Mouse (Mus musculus) skeletal muscle tissue, adult 2 months (tissue): ENCODE measurements around the gene Endod1.
A peak's percentile ranks its signal among the peaks of the same experiment; 100 is the strongest.
"Not testable (repeated sequence)": the region's sequence is repeated elsewhere in the genome, so short reads cannot be mapped to it uniquely, and the experiment has no call there.

Experiments
- DNase-seq: peaks from one replicate; pipeline ENCODE4 v3.0.0-alpha.2; 2012; ENCODE audit warnings: low read depth, low spot score

The Endod1 gene

GRCm38 (mm10) chr9:14380386-14381285 lies 671 bp downstream of the Endod1 start:
- DNase-seq: peak; percentile 70

GRCm38 (mm10) chr9:14379769-14380385 lies 1.4 kb downstream of the Endod1 start:
- no peak for DNase-seq

- no peak for DNase-seq
Observed at GRCm38 (mm10) chr9:14378151-14378550, 3.2 kb downstream of the Endod1 start.

GRCm38 (mm10) chr9:14376149-14376548 lies 5.2 kb downstream of the Endod1 start:
- no peak for DNase-seq

GRCm38 (mm10) chr9:14372440-14372839 lies 8.9 kb downstream of the Endod1 start:
- no peak for DNase-seq

GRCm38 (mm10) chr9:14369271-14369670 lies 12.0 kb downstream of the Endod1 start:
- no peak for DNase-seq

- no peak for DNase-seq
Observed at GRCm38 (mm10) chr9:14367850-14368249, 13.5 kb downstream of the Endod1 start.

GRCm38 (mm10) chr9:14365481-14366125 lies 15.7 kb downstream of the Endod1 start:
- peak; percentile 21 for DNase-seq

- DNase-seq: no peak
Observed at GRCm38 (mm10) chr9:14364719-14365118, 16.6 kb downstream of the Endod1 start.

GRCm38 (mm10) chr9:14363540-14363939 lies 17.8 kb downstream of the Endod1 start:
- no peak for DNase-seq

- DNase-seq: no peak
Observed at GRCm38 (mm10) chr9:14362068-14362768, 19.1 kb downstream of the Endod1 start.

GRCm38 (mm10) chr9:14357033-14357432 lies 24.3 kb downstream of the Endod1 start:
- no peak for DNase-seq

- no peak for DNase-seq
Observed at GRCm38 (mm10) chr9:14354852-14355251, 26.5 kb downstream of the Endod1 start.

- DNase-seq: no peak
Observed at GRCm38 (mm10) chr9:14352337-14352736, 29.0 kb downstream of the Endod1 start.

- DNase-seq: no peak
Observed at GRCm38 (mm10) chr9:14350787-14351186, 30.5 kb downstream of the Endod1 start.

GRCm38 (mm10) chr9:14349380-14349779 lies 31.9 kb downstream of the Endod1 start:
- peak; percentile 7 for DNase-seq

- no peak for DNase-seq
Observed at GRCm38 (mm10) chr9:14348416-14348815, 32.9 kb downstream of the Endod1 start.

- not testable (repeated sequence) for DNase-seq
Observed at GRCm38 (mm10) chr9:14345866-14346265, 35.4 kb downstream of the Endod1 start.

GRCm38 (mm10) chr9:14342041-14342668 lies 39.2 kb downstream of the Endod1 start:
- DNase-seq: peak; percentile 19

GRCm38 (mm10) chr9:14338701-14339100 lies 42.6 kb downstream of the Endod1 start:
- no peak for DNase-seq

- no peak for DNase-seq
Observed at GRCm38 (mm10) chr9:14336901-14337300, 44.4 kb downstream of the Endod1 start.
